Mouse (Mus musculus): ENCODE measurements at regions not wholly inside any gene's neighbourhood (a gene's known extent, or its start where the extent isn't known, plus 50 kb on each side); places are given as distances from the start of the nearest gene placed in this dataset.

GRCm38 (mm10) chr2:178574859-178575258 is 144.5 kb downstream of the Cdh26 start:
- TF ChIP-seq CTCF (IDR thresholded peaks at IDR 0.05; ENCODE audit: extremely low read depth, insufficient read depth, low read length) (peak; percentile 33; the same call in 1 of the 2 replicates), POLR2A (IDR thresholded peaks at IDR 0.05; ENCODE audit: extremely low read depth, insufficient read depth, low read length) (no peak)
